Mouse (Mus musculus): ENCODE measurements around the gene Sult1a1. TPM values are rescaled to one million over a fixed set of nuclear protein-coding genes. Genes with fewer than 3 reads are reported as not detected.
A peak's percentile ranks its signal among the peaks of the same experiment; 100 is the strongest.

The Sult1a1 gene
- polyA plus RNA-seq, 1 experiment from 2014 or later, result 58.4 TPM

GRCm38 (mm10) chr7:126700063-126701015, 24.1 kb upstream of the Sult1a1 start:
- H3K9me3 ChIP-seq (ENCODE audit: low read length), result no peaks in the 10 kb centered on the region
- no peaks in the 10 kb centered on the region for H3K36me3 ChIP-seq (ENCODE audit: insufficient read depth, low read length)
- H3K4me2 ChIP-seq (replicated peaks; ENCODE audit: low read depth, low read length), result no peak overlapping the region
- no peak for ATAC-seq
- H3K27me3 ChIP-seq (replicated peaks; ENCODE audit: insufficient read depth, low read length), result 0 out of 2 replicates have a peak, but pooled peaks cover 12% of the 10 kb centered on the region
- 79% methylated on average over 25 of the region's 25 CpGs for WGBS
- no peak for DNase-seq (ENCODE audit: low spot score)
- TF ChIP-seq CTCF (IDR thresholded peaks at IDR 0.05) (no peak), EP300 (IDR thresholded peaks at IDR 0.05) (no peak)
- no peak overlapping the region for H3K27ac ChIP-seq (ENCODE audit: low read length)
- peaks cover 13% of the 10 kb centered on the region for H3K4me1 ChIP-seq (ENCODE audit: insufficient read depth, low read depth, low read length)
- no peak overlapping the region for H3K4me3 ChIP-seq (ENCODE audit: low read depth, low read length)
- no peak overlapping the region for H3K9ac ChIP-seq (replicated peaks; ENCODE audit: low read depth)

- Histone ChIP-seq H3K27me3 (replicated peaks; ENCODE audit: insufficient read depth, low read length) (no peaks in the 10 kb centered on the region), H3K9me3 (ENCODE audit: low read length) (no peaks in the 10 kb centered on the region), H3K27ac (ENCODE audit: low read length) (no peak overlapping the region), H3K4me1 (ENCODE audit: insufficient read depth, low read depth, low read length) (peaks cover 13% of the 10 kb centered on the region), H3K4me3 (ENCODE audit: low read depth, low read length) (no peak overlapping the region), H3K9ac (replicated peaks; ENCODE audit: low read depth) (no peak overlapping the region), H3K4me2 (replicated peaks; ENCODE audit: low read depth, low read length) (no peak overlapping the region), H3K36me3 (ENCODE audit: insufficient read depth, low read length) (no peaks in the 10 kb centered on the region)
- 92% methylated on average over 8 of the region's 8 CpGs for WGBS
- no peak for ATAC-seq
- no peak for DNase-seq (ENCODE audit: low spot score)
- TF ChIP-seq EP300 (IDR thresholded peaks at IDR 0.05), result no peak
- no peak for TF ChIP-seq CTCF (IDR thresholded peaks at IDR 0.05)
These were observed 21.6 kb upstream of the Sult1a1 start for GRCm38 (mm10) chr7:126697838-126698237.

GRCm38 (mm10) chr7:126696886-126697285, 20.7 kb upstream of the Sult1a1 start:
- no peaks in the 10 kb centered on the region for H3K36me3 ChIP-seq (ENCODE audit: insufficient read depth, low read length)
- no peak for DNase-seq (ENCODE audit: low spot score)
- H3K27ac ChIP-seq (ENCODE audit: low read length), result no peak overlapping the region
- no peak for ATAC-seq
- no peak overlapping the region for H3K9ac ChIP-seq (replicated peaks; ENCODE audit: low read depth)
- H3K27me3 ChIP-seq (replicated peaks; ENCODE audit: insufficient read depth, low read length), result no peaks in the 10 kb centered on the region
- TF ChIP-seq CTCF (IDR thresholded peaks at IDR 0.05) (no peak), EP300 (IDR thresholded peaks at IDR 0.05) (no peak)
- peak overlapping the region; percentile 91; the same call in 1 of the 2 replicates for H3K4me2 ChIP-seq (replicated peaks; ENCODE audit: low read depth, low read length)
- H3K4me1 ChIP-seq (ENCODE audit: insufficient read depth, low read depth, low read length), result peaks cover 13% of the 10 kb centered on the region
- WGBS, result 73% methylated on average over 3 of the region's 3 CpGs
- H3K4me3 ChIP-seq (ENCODE audit: low read depth, low read length), result peak overlapping the region; percentile 79; the same call in 1 of the 2 replicates
- no peaks in the 10 kb centered on the region for H3K9me3 ChIP-seq (ENCODE audit: low read length)

- no peak for DNase-seq (ENCODE audit: low spot score)
- Histone ChIP-seq H3K4me2 (replicated peaks; ENCODE audit: low read depth, low read length) (peak overlapping the region; percentile 91), H3K27me3 (replicated peaks; ENCODE audit: insufficient read depth, low read length) (no peaks in the 10 kb centered on the region), H3K9me3 (ENCODE audit: low read length) (no peaks in the 10 kb centered on the region), H3K4me3 (ENCODE audit: low read depth, low read length) (peak overlapping the region; percentile 79), H3K4me1 (ENCODE audit: insufficient read depth, low read depth, low read length) (peaks cover 13% of the 10 kb centered on the region), H3K27ac (ENCODE audit: low read length) (peak overlapping the region; percentile 96), H3K36me3 (ENCODE audit: insufficient read depth, low read length) (no peaks in the 10 kb centered on the region), H3K9ac (replicated peaks; ENCODE audit: low read depth) (peak overlapping the region; percentile 64)
- no peak for TF ChIP-seq CTCF (IDR thresholded peaks at IDR 0.05)
- TF ChIP-seq EP300 (IDR thresholded peaks at IDR 0.05), result no peak
- WGBS, result 2% methylated on average over 17 of the region's 17 CpGs
- no peak for ATAC-seq
These were observed 20.1 kb upstream of the Sult1a1 start for GRCm38 (mm10) chr7:126696303-126696702.

GRCm38 (mm10) chr7:126695631-126696207, 19.5 kb upstream of the Sult1a1 start, which contains the start of gene Slx1b:
TSS of gene Slx1b (minus strand) at chr7:126695784.
- WGBS, result 0% methylated on average over 40 of the region's 40 CpGs
- H3K9ac ChIP-seq (replicated peaks; ENCODE audit: low read depth), result peak within 1 kb of the TSS; percentile 80
- no peaks in the 10 kb centered on the region for H3K9me3 ChIP-seq (ENCODE audit: low read length)
- H3K4me2 ChIP-seq (replicated peaks; ENCODE audit: low read depth, low read length), result peak within 1 kb of the TSS; percentile 91
- TF ChIP-seq CTCF (IDR thresholded peaks at IDR 0.05) (peak; percentile 97), EP300 (IDR thresholded peaks at IDR 0.05) (0 out of 2 replicates have a peak, but pooled peaks have one; percentile 39)
- no peaks in the 10 kb centered on the region for H3K27me3 ChIP-seq (replicated peaks; ENCODE audit: insufficient read depth, low read length)
- DNase-seq (ENCODE audit: low spot score) (peak; percentile 99), ATAC-seq (peak; percentile 98)
- peaks cover 13% of the 10 kb centered on the region for H3K4me1 ChIP-seq (ENCODE audit: insufficient read depth, low read depth, low read length)
- H3K4me3 ChIP-seq (ENCODE audit: low read depth, low read length), result peak within 1 kb of the TSS; percentile 79
- H3K36me3 ChIP-seq (ENCODE audit: insufficient read depth, low read length), result 0 out of 2 replicates have a peak, but pooled peaks cover 4% of the 10 kb centered on the region
- peak within 1 kb of the TSS; percentile 96 for H3K27ac ChIP-seq (ENCODE audit: low read length)

- Histone ChIP-seq H3K9ac (replicated peaks; ENCODE audit: low read depth) (peak within 1 kb of the TSS; percentile 80), H3K36me3 (ENCODE audit: insufficient read depth, low read length) (0 out of 2 replicates have a peak, but pooled peaks cover 6% of the 10 kb centered on the region), H3K27ac (ENCODE audit: low read length) (peak within 1 kb of the TSS; percentile 96), H3K9me3 (ENCODE audit: low read length) (no peaks in the 10 kb centered on the region), H3K4me2 (replicated peaks; ENCODE audit: low read depth, low read length) (peak within 1 kb of the TSS; percentile 91), H3K27me3 (replicated peaks; ENCODE audit: insufficient read depth, low read length) (no peaks in the 10 kb centered on the region), H3K4me3 (ENCODE audit: low read depth, low read length) (peak within 1 kb of the TSS; percentile 79), H3K4me1 (ENCODE audit: insufficient read depth, low read depth, low read length) (peaks cover 13% of the 10 kb centered on the region)
- whole genome bisulfite sequencing, result under 1% methylated on average over 31 of the region's 31 CpGs
- peak; percentile 72 for ATAC-seq
- DNase-seq (ENCODE audit: low spot score), result peak; percentile 80
- no peak for TF ChIP-seq CTCF (IDR thresholded peaks at IDR 0.05)
- TF ChIP-seq EP300 (IDR thresholded peaks at IDR 0.05), result no peak
These were observed 19.0 kb upstream of the Sult1a1 start, which contains the start of gene Bola2 for GRCm38 (mm10) chr7:126695210-126695611. TSS of gene Bola2 (plus strand) at chr7:126695401.

All from lung, postnatal 0 days (tissue).